Mouse (Mus musculus) midbrain, embryonic 15.5 days (tissue): ENCODE results near the gene Gm10645. TPM values are rescaled to one million over a fixed set of nuclear protein-coding genes. Genes with fewer than 3 reads are reported as not detected.

Experiments
- ATAC-seq: fragments of 200-750 bp; cut with Nextera tagmentation; replicated peaks from 2 replicates; pipeline ENCODE4 v1.8.0; 2017; ENCODE audit warnings: moderate TSS enrichment
- H3K27ac ChIP-seq: fragments of 300-500 bp; sonication (generic); 2 replicates; pipeline ENCODE4 v1.5.1; 2015; ENCODE audit warnings: mild to moderate bottlenecking, inconsistent platforms
- H3K27me3 ChIP-seq: fragments of 300-500 bp; sonication (generic); replicated peaks from 2 replicates; pipeline ENCODE4 v1.6.1; 2015; ENCODE audit warnings: inconsistent platforms
- H3K36me3 ChIP-seq: fragments of 300-500 bp; sonication (generic); replicated peaks from 2 replicates; pipeline ENCODE4 v1.6.1; 2015; ENCODE audit warnings: inconsistent platforms
- H3K4me1 ChIP-seq: fragments of 300-500 bp; sonication (generic); 2 replicates; pipeline ENCODE4 v1.6.1; 2015; ENCODE audit warnings: inconsistent platforms
- H3K4me2 ChIP-seq: fragments of 300-500 bp; sonication (generic); 2 replicates; pipeline ENCODE4 v1.6.1; 2015; ENCODE audit warnings: inconsistent platforms, mild to moderate bottlenecking, moderate library complexity
- H3K4me3 ChIP-seq: fragments of 300-500 bp; sonication (generic); 2 replicates; pipeline ENCODE4 v1.5.1; 2015; ENCODE audit warnings: mild to moderate bottlenecking, inconsistent platforms
- H3K9ac ChIP-seq: fragments of 300-500 bp; sonication (generic); 2 replicates; pipeline ENCODE4 v1.6.1; 2015; ENCODE audit warnings: mild to moderate bottlenecking, inconsistent platforms
- H3K9me3 ChIP-seq: fragments of 300-500 bp; sonication (generic); 2 replicates; pipeline ENCODE4 v1.6.1; 2016; ENCODE audit warnings: inconsistent platforms
- WGBS: fragments of 180-500 bp; shearing (Covaris S2); methylation state at CpG from one replicate; pipeline ENCODE4 v1.1.7; 2015; ENCODE audit warnings: mixed read lengths; 5-methylcytosine and 5-hydroxymethylcytosine counted together
- polyA plus RNA-seq: library from polyadenylated mRNA; unstranded; fragments of >200 nt; fragmentation: Nextera tagmentation; extraction: Ambion mirVana; gene quantifications from 2 replicates; pipeline ENCODE4 v1.2.1, GENCODE M21; 2015

Gene Gm10645
- polyA plus RNA-seq, 1 experiment from 2014 or later: 8.6 TPM

GRCm38 (mm10) chr8:83186376-83186775 lies 20.4 kb upstream of the Gm10645 start:
- Histone ChIP-seq H3K27ac (no peak overlapping the region), H3K9me3 (no peaks in the 10 kb centered on the region), H3K9ac (no peak overlapping the region), H3K4me1 (peaks cover 28% of the 10 kb centered on the region), H3K4me2 (no peak overlapping the region), H3K4me3 (no peak overlapping the region), H3K27me3 (no peaks in the 10 kb centered on the region), H3K36me3 (no peaks in the 10 kb centered on the region)
- no peak for ATAC-seq
- WGBS: 59% methylated on average over 6 of the region's 6 CpGs

- WGBS: 41% methylated on average over 5 of the region's 5 CpGs
- ATAC-seq: 0 out of 2 replicates have a peak, but pooled peaks have one; percentile 5
- H3K36me3 ChIP-seq: no peaks in the 10 kb centered on the region
- no peak overlapping the region for H3K9ac ChIP-seq
- no peak overlapping the region for H3K4me2 ChIP-seq
- no peak overlapping the region for H3K27ac ChIP-seq
- no peaks in the 10 kb centered on the region for H3K27me3 ChIP-seq
- H3K4me1 ChIP-seq: peaks cover 42% of the 10 kb centered on the region
- H3K4me3 ChIP-seq: no peak overlapping the region
- no peaks in the 10 kb centered on the region for H3K9me3 ChIP-seq
These were observed 16.8 kb upstream of the Gm10645 start for GRCm38 (mm10) chr8:83182784-83183183.

GRCm38 (mm10) chr8:83181851-83182482 lies 16.0 kb upstream of the Gm10645 start:
- Histone ChIP-seq H3K36me3 (no peaks in the 10 kb centered on the region), H3K4me1 (peaks cover 45% of the 10 kb centered on the region), H3K4me2 (no peak overlapping the region), H3K9me3 (no peaks in the 10 kb centered on the region), H3K27ac (no peak overlapping the region), H3K4me3 (no peak overlapping the region), H3K27me3 (no peaks in the 10 kb centered on the region), H3K9ac (no peak overlapping the region)
- ATAC-seq: no peak; the same call in 1 of the 2 replicates
- 71% methylated on average over 6 of the region's 6 CpGs for WGBS

GRCm38 (mm10) chr8:83178228-83178742 lies 12.3 kb upstream of the Gm10645 start:
- WGBS: 7% methylated on average over 9 of the region's 9 CpGs
- no peaks in the 10 kb centered on the region for H3K27me3 ChIP-seq
- ATAC-seq: peak; percentile 54
- H3K27ac ChIP-seq: peak overlapping the region; percentile 48
- H3K4me2 ChIP-seq: no peak overlapping the region
- no peaks in the 10 kb centered on the region for H3K36me3 ChIP-seq
- no peak overlapping the region for H3K9ac ChIP-seq
- H3K4me1 ChIP-seq: peaks cover 57% of the 10 kb centered on the region
- no peak overlapping the region for H3K4me3 ChIP-seq
- no peaks in the 10 kb centered on the region for H3K9me3 ChIP-seq

GRCm38 (mm10) chr8:83177317-83178195 lies 11.6 kb upstream of the Gm10645 start:
- H3K4me1 ChIP-seq: peaks cover 50% of the 10 kb centered on the region
- H3K27ac ChIP-seq: peak overlapping the region; percentile 48
- ATAC-seq: peak; percentile 72
- H3K4me3 ChIP-seq: no peak overlapping the region
- no peaks in the 10 kb centered on the region for H3K9me3 ChIP-seq
- 8% methylated on average over 11 of the region's 11 CpGs for WGBS
- no peak overlapping the region for H3K9ac ChIP-seq
- H3K27me3 ChIP-seq: no peaks in the 10 kb centered on the region
- no peaks in the 10 kb centered on the region for H3K36me3 ChIP-seq
- H3K4me2 ChIP-seq: no peak overlapping the region

- Histone ChIP-seq H3K27ac (no peak overlapping the region), H3K9me3 (no peaks in the 10 kb centered on the region), H3K36me3 (no peaks in the 10 kb centered on the region), H3K27me3 (no peaks in the 10 kb centered on the region), H3K4me2 (no peak overlapping the region), H3K9ac (no peak overlapping the region), H3K4me3 (no peak overlapping the region), H3K4me1 (peaks cover 42% of the 10 kb centered on the region)
- ATAC-seq: no peak
- 19% methylated on average over 2 of the region's 2 CpGs for WGBS
These were observed 10.8 kb upstream of the Gm10645 start for GRCm38 (mm10) chr8:83176785-83177184.

- H3K9ac ChIP-seq: no peak overlapping the region
- no peaks in the 10 kb centered on the region for H3K36me3 ChIP-seq
- no peaks in the 10 kb centered on the region for H3K27me3 ChIP-seq
- H3K9me3 ChIP-seq: no peaks in the 10 kb centered on the region
- H3K4me1 ChIP-seq: peaks cover 35% of the 10 kb centered on the region
- no peak overlapping the region for H3K4me2 ChIP-seq
- H3K27ac ChIP-seq: no peak overlapping the region
- H3K4me3 ChIP-seq: no peak overlapping the region
- WGBS: 62% methylated on average over 10 of the region's 10 CpGs
- ATAC-seq: no peak
These were observed 9.7 kb upstream of the Gm10645 start for GRCm38 (mm10) chr8:83175680-83176079.

- no peak for ATAC-seq
- H3K36me3 ChIP-seq: no peaks in the 10 kb centered on the region
- no peaks in the 10 kb centered on the region for H3K27me3 ChIP-seq
- peaks cover 30% of the 10 kb centered on the region for H3K4me1 ChIP-seq
- H3K9me3 ChIP-seq: no peaks in the 10 kb centered on the region
- 29% methylated on average over 6 of the region's 6 CpGs for WGBS
- no peak overlapping the region for H3K4me3 ChIP-seq
- no peak overlapping the region for H3K9ac ChIP-seq
- no peak overlapping the region for H3K27ac ChIP-seq
- H3K4me2 ChIP-seq: no peak overlapping the region
These were observed 4.9 kb upstream of the Gm10645 start for GRCm38 (mm10) chr8:83170894-83171293.

- no peak overlapping the region for H3K9ac ChIP-seq
- no peak for ATAC-seq
These were observed 3.7 kb upstream of the Gm10645 start for GRCm38 (mm10) chr8:83169709-83170108.

GRCm38 (mm10) chr8:83169127-83169526 lies 3.2 kb upstream of the Gm10645 start:
- no peak overlapping the region for H3K4me3 ChIP-seq
- H3K27ac ChIP-seq: no peak overlapping the region
- H3K27me3 ChIP-seq: no peaks in the 10 kb centered on the region
- no peaks in the 10 kb centered on the region for H3K9me3 ChIP-seq
- no peaks in the 10 kb centered on the region for H3K36me3 ChIP-seq
- 87% methylated on average over 3 of the region's 3 CpGs for WGBS
- no peak overlapping the region for H3K9ac ChIP-seq
- peaks cover 27% of the 10 kb centered on the region for H3K4me1 ChIP-seq
- H3K4me2 ChIP-seq: peak overlapping the region; percentile 60; the same call in 1 of the 2 replicates
- no peak for ATAC-seq

More at GRCm38 (mm10) chr8:83169709-83170108, 3.7 kb upstream of the Gm10645 start:
- H3K9me3 ChIP-seq: no peaks in the 10 kb centered on the region
- no peaks in the 10 kb centered on the region for H3K27me3 ChIP-seq
- H3K36me3 ChIP-seq: no peaks in the 10 kb centered on the region
- 91% methylated on average over 2 of the region's 2 CpGs for WGBS
- H3K4me1 ChIP-seq: peaks cover 27% of the 10 kb centered on the region
- H3K27ac ChIP-seq: no peak overlapping the region
- H3K4me2 ChIP-seq: no peak overlapping the region
- no peak overlapping the region for H3K4me3 ChIP-seq

- H3K4me1 ChIP-seq: peaks cover 27% of the 10 kb centered on the region
- ATAC-seq: no peak
- peak overlapping the region; percentile 80 for H3K4me3 ChIP-seq
- WGBS: 41% methylated on average over 3 of the region's 3 CpGs
- H3K27ac ChIP-seq: no peak overlapping the region
- no peaks in the 10 kb centered on the region for H3K36me3 ChIP-seq
- H3K4me2 ChIP-seq: peak overlapping the region; percentile 60
- no peaks in the 10 kb centered on the region for H3K9me3 ChIP-seq
- peak overlapping the region; percentile 17; the same call in 1 of the 2 replicates for H3K9ac ChIP-seq
- H3K27me3 ChIP-seq: no peaks in the 10 kb centered on the region
These were observed 2.0 kb upstream of the Gm10645 start for GRCm38 (mm10) chr8:83167932-83168331.

GRCm38 (mm10) chr8:83165235-83165930 lies 587 bp downstream of the Gm10645 start, which contains the start of gene Tbc1d9:
Gene Tbc1d9 (plus strand): TSS chr8:83165352.
- Histone ChIP-seq H3K27me3 (no peaks in the 10 kb centered on the region), H3K9me3 (no peaks in the 10 kb centered on the region), H3K4me1 (peaks cover 27% of the 10 kb centered on the region), H3K9ac (peak within 1 kb of the TSS; percentile 90), H3K4me3 (peak within 1 kb of the TSS; percentile 80), H3K4me2 (peak within 1 kb of the TSS; percentile 60), H3K27ac (peak within 1 kb of the TSS; percentile 92), H3K36me3 (no peaks in the 10 kb centered on the region)
- peak; percentile 94 for ATAC-seq
- under 1% methylated on average over 63 of the region's 63 CpGs for WGBS
